Mouse (Mus musculus) CH12.LX (cell line): ENCODE measurements at regions not wholly inside any gene's neighbourhood (a gene's known extent, or its start where the extent isn't known, plus 50 kb on each side); places are given as distances from the start of the nearest gene placed in this dataset.

Experiments used
- CTCF ChIP-seq, 2 experiments: IDR thresholded peaks in 1 of 2; conservative IDR thresholded peaks in 1 of 2; 2 replicates each; pipeline ENCODE4 v1.5.1; 2011 to 2012; ENCODE audit warnings: low read depth in 2 of 2, low read length in 2 of 2, improper control_type of control experiment in 1 of 2, inconsistent platforms in 1 of 2, mild to moderate bottlenecking in 1 of 2, moderate library complexity in 1 of 2
- GABPA ChIP-seq: IDR thresholded peaks from 2 replicates; pipeline ENCODE4 v1.6.1; 2012; ENCODE audit warnings: low read depth, low read length, improper control_type of control experiment, inconsistent platforms; ENCODE audit not compliant: insufficient replicate concordance
- SMC3 ChIP-seq: IDR thresholded peaks from 2 replicates; pipeline ENCODE4 v1.6.1; 2011; ENCODE audit warnings: low read depth, low read length, improper control_type of control experiment

DNA sequence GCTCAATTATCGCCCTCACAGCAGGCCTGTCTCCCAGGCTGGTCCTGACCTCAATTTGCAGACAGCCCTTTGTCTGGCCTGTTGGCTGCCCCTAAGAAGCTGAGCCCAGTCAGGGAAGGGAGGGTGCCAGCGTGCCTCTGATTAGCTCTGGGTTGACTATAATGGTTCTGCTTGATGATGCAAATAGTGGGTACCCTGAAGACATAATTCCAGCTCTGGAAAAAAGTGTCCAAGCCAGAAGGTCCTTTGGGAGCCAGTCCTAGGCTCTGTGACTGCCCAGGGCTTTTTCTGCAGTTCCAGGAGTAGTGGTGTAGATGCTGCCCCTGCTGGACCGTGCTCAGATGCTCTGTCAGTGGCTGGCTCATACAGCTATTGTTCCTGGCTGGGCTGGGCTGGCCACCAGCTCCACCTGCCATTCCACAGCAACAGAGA lies 95.7 kb downstream of the Kif26a start:
- TF ChIP-seq GABPA = no peak
- TF ChIP-seq SMC3 = no peak
- TF ChIP-seq CTCF (conservative IDR thresholded peaks at IDR 0.05 in 1 of 2, IDR thresholded peaks at IDR 0.05 in 1 of 2; ENCODE audit: low read depth in 2 of 2, low read length in 2 of 2) = no peak
